Mouse (Mus musculus): ENCODE results near the gene Kcnk18.

DNA sequence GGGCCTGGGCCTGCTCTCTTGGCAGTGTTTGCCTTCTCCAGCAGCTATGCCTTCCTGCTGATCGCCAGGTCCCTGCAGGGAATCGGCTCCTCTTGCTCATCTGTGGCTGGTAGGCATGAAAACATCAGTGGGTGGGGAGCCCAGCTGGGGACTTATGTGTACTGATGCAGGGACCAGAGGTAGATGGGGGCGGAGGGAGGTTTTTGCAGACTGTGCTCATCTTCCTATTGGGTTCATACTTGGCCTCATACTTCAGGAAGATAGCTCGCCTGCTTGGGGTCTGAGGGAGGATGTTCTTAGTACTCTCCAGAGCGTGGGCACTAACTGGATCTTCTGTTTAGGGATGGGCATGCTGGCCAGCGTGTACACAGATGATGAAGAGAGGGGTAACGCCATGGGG is 54.2 kb downstream of the Kcnk18 start:
- TF ChIP-seq CTCF (IDR thresholded peaks at IDR 0.05; ENCODE audit: low read depth, low read length) (no peak), GATA1 (IDR thresholded peaks at IDR 0.05; ENCODE audit: borderline replicate concordance, low read length) (no peak)
